Mouse (Mus musculus) thymus, adult 2 months (tissue): Measurements from ENCODE around the gene Opa3.

Source experiments
- CTCF ChIP-seq: fragments of 200-500 bp; IDR thresholded peaks from 2 replicates; pipeline ENCODE4 v1.5.1; 2012; ENCODE audit warnings: mild to moderate bottlenecking, control low read depth, low read length, moderate library complexity, borderline replicate concordance; ENCODE audit not compliant: control insufficient read depth, poor library complexity, insufficient read depth; ENCODE audit errors: extremely low read depth
- POLR2A ChIP-seq: fragments of 200-500 bp; IDR thresholded peaks from 2 replicates; pipeline ENCODE4 v1.6.1; 2012; ENCODE audit warnings: mild to moderate bottlenecking, low read length, control low read depth, moderate library complexity; ENCODE audit not compliant: control insufficient read depth, poor library complexity, insufficient read depth; ENCODE audit errors: extremely low read depth

DNA sequence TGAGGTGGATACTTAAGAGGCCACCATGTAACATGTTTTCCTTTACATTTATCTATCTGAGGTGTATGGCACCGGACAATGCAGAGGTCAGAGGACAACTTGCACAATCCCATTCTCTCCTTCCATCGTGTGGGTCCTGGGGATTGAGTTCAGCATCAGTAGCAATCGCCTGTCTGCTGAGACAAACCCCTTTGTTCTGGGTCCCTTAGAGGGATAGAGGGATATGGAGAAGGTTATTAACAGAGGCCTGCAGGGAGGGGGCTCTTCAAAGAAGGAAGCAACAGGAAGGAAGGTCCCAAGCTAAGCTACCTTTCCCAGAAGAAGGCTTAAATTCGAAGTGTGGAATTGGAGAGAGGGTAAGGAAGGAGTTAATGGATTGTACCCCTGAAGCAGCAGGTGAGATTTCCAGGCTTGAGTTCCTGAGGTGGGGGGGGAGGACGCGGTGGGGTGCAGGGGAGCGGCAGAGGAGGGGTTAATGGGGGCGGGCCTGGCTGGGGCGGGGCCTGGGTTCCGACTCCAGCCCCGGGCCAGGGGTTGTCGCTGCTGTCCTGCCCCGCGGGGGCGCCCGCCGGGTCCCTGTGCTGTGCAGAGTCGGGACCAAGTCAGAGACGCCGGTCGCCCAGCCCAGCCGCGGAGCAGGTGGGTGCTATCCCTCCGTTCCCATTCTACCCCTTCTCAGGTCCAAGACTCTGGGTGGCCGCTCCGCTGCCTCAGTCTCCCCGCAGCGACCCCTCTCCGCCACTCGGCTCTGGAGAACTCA, 16.0 kb upstream of the Opa3 start, which contains the start of gene Gpr4:
- TF ChIP-seq CTCF, result no peak
- no peak for TF ChIP-seq POLR2A
